Comparison of ENCODE assay signal across 12 mouse cellular contexts in the genomic region with DNA sequence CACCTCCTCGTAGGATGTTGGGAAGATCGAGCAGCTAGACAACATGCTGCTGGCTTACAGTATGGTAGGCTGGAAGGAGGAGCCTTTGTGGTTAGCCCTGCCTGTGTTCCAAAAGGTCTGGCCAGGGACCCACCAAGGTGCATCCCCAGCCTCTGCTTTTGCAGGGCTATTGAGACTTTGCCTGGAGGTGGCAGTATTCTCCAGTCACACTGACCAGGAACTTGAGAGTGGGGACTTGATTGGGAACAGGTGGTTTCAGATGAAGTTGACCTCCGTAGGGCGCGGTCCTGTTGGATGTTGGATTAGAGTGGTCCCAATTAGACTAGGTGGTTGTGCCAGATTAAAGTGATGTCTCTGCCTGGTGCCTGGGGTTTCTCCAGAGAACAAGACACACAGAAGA. TPM values are rescaled to one million over a fixed set of nuclear protein-coding genes. Genes with fewer than 3 reads are reported as not detected.
DNase-seq lines count a peak whose midpoint lies in the region; ATAC-seq and TF ChIP-seq lines count a peak whose summit lies in the region.
"Had no signal": no experiment of that assay in that cellular context is flagged by ENCODE, and none has a peak within 500 bp of the region (broad histone marks: within the 10 kb centered on the region; RNA-seq: fewer than 3 reads in every experiment).

No protein-coding gene starts in this region.

- WGBS in hindbrain, embryonic 15.5 days = 92% methylated on average over 5 of the region's 5 CpGs
- 92% methylated on average over 5 of the region's 5 CpGs for WGBS in hindbrain, embryonic 14.5 days
- WGBS in stomach, embryonic 15.5 days = 82% methylated on average over 5 of the region's 5 CpGs
- 83% methylated on average over 5 of the region's 5 CpGs for WGBS in stomach, postnatal 0 days
- 89% methylated on average over 5 of the region's 5 CpGs for WGBS in stomach, embryonic 16.5 days

- H3K4me1 ChIP-seq in hindbrain, embryonic 15.5 days (replicated peaks) = no peaks in the 10 kb centered on the region
- no peaks in the 10 kb centered on the region for H3K4me1 ChIP-seq in hindbrain, embryonic 14.5 days (replicated peaks; ENCODE audit: control insufficient read depth, insufficient read depth, low read length)
- H3K4me1 ChIP-seq in stomach, embryonic 15.5 days = peaks cover 9% of the 10 kb centered on the region
- H3K4me1 ChIP-seq in stomach, postnatal 0 days (replicated peaks; ENCODE audit: control insufficient read depth, insufficient read depth) = no peaks in the 10 kb centered on the region
- peaks cover 13% of the 10 kb centered on the region; the same call in 1 of the 2 replicates for H3K4me1 ChIP-seq in stomach, embryonic 16.5 days (ENCODE audit: control insufficient read depth, insufficient read depth, low read length)
- H3K4me1 ChIP-seq: hindbrain, embryonic 13.5 days had no signal

- H3K9me3 ChIP-seq in hindbrain, embryonic 15.5 days = no peaks in the 10 kb centered on the region
- H3K9me3 ChIP-seq in hindbrain, embryonic 14.5 days (ENCODE audit: control insufficient read depth, low read length) = no peaks in the 10 kb centered on the region
- no peaks in the 10 kb centered on the region for H3K9me3 ChIP-seq in stomach, embryonic 15.5 days
- H3K9me3 ChIP-seq in stomach, postnatal 0 days (ENCODE audit: control insufficient read depth, low read length) = no peaks in the 10 kb centered on the region
- H3K9me3 ChIP-seq in stomach, embryonic 16.5 days (replicated peaks; ENCODE audit: control insufficient read depth, low read length) = no peaks in the 10 kb centered on the region
- H3K9me3 ChIP-seq: hindbrain, embryonic 13.5 days; limb, embryonic 15.5 days had no signal

- no peak for ATAC-seq in hindbrain, embryonic 15.5 days (ENCODE audit: low FRiP score, low read depth)
- ATAC-seq in hindbrain, embryonic 14.5 days (ENCODE audit: low FRiP score) = no peak
- no peak for ATAC-seq in stomach, embryonic 15.5 days (ENCODE audit: insufficient read depth, low FRiP score, low read depth)
- no peak for ATAC-seq in stomach, postnatal 0 days (ENCODE audit: low FRiP score, low TSS enrichment)
- ATAC-seq in stomach, embryonic 16.5 days (ENCODE audit: insufficient read depth, low FRiP score) = no peak
- no peak for ATAC-seq in inflammation-experienced regulatory T-cells, adult 6 months

- H3K9ac ChIP-seq in hindbrain, embryonic 15.5 days = no peak overlapping the region
- no peak overlapping the region for H3K9ac ChIP-seq in hindbrain, embryonic 14.5 days
- no peak overlapping the region for H3K9ac ChIP-seq in stomach, embryonic 15.5 days
- H3K9ac ChIP-seq in stomach, postnatal 0 days (ENCODE audit: low read length) = no peak overlapping the region
- no peak overlapping the region for H3K9ac ChIP-seq in stomach, embryonic 16.5 days (ENCODE audit: low read length)
- H3K9ac ChIP-seq: hindbrain, embryonic 13.5 days; limb, embryonic 15.5 days had no signal

- no peak for DNase-seq in hindbrain, embryonic 14.5 days (ENCODE audit: low spot score)
- DNase-seq in stomach, postnatal 0 days (ENCODE audit: low spot score) = no peak
- DNase-seq in kidney, postnatal 36 days = peak; percentile 42 to 62
- DNase-seq in ovary, postnatal 36 days (ENCODE audit: low spot score) = no peak
- DNase-seq: cerebellum, postnatal 25 days; right cerebral cortex, postnatal 4 days had no signal

- no peak for TF ChIP-seq EP300 in stomach, postnatal 0 days (optimal IDR thresholded peaks at IDR 0.05)

- H3K4me2 ChIP-seq in hindbrain, embryonic 15.5 days = peak overlapping the region; percentile 18; the same call in 1 of the 2 replicates
- no peak overlapping the region for H3K4me2 ChIP-seq in hindbrain, embryonic 14.5 days (replicated peaks)
- H3K4me2 ChIP-seq in stomach, embryonic 15.5 days = 0 out of 2 replicates have a peak overlapping the region, but pooled peaks have one; percentile 33
- H3K4me2 ChIP-seq in stomach, postnatal 0 days (replicated peaks; ENCODE audit: low read depth) = no peak overlapping the region; the same call in 1 of the 2 replicates
- H3K4me2 ChIP-seq in stomach, embryonic 16.5 days (ENCODE audit: low read depth, low read length) = peak overlapping the region; percentile 40

- H3K27me3 ChIP-seq in hindbrain, embryonic 15.5 days = no peaks in the 10 kb centered on the region
- H3K27me3 ChIP-seq in hindbrain, embryonic 14.5 days (ENCODE audit: control insufficient read depth, insufficient read depth, low read length) = no peaks in the 10 kb centered on the region
- H3K27me3 ChIP-seq in stomach, embryonic 15.5 days (replicated peaks) = no peaks in the 10 kb centered on the region
- H3K27me3 ChIP-seq in stomach, postnatal 0 days (ENCODE audit: control insufficient read depth, insufficient read depth, low read length) = no peaks in the 10 kb centered on the region
- no peaks in the 10 kb centered on the region for H3K27me3 ChIP-seq in stomach, embryonic 16.5 days (ENCODE audit: control insufficient read depth, insufficient read depth, low read length)
- H3K27me3 ChIP-seq: hindbrain, embryonic 13.5 days; limb, embryonic 15.5 days had no signal

- no peak for TF ChIP-seq CTCF in stomach, postnatal 0 days (IDR thresholded peaks at IDR 0.05; ENCODE audit: low read depth)

- no peak overlapping the region for H3K27ac ChIP-seq in hindbrain, embryonic 15.5 days (replicated peaks)
- H3K27ac ChIP-seq in hindbrain, embryonic 14.5 days = no peak overlapping the region
- no peak overlapping the region for H3K27ac ChIP-seq in stomach, embryonic 15.5 days
- H3K27ac ChIP-seq in stomach, postnatal 0 days (replicated peaks) = no peak overlapping the region
- H3K27ac ChIP-seq in stomach, embryonic 16.5 days (ENCODE audit: low read length) = no peak overlapping the region
- H3K27ac ChIP-seq: hindbrain, embryonic 13.5 days; limb, embryonic 15.5 days had no signal

- H3K36me3 ChIP-seq in hindbrain, embryonic 15.5 days = no peaks in the 10 kb centered on the region
- no peaks in the 10 kb centered on the region for H3K36me3 ChIP-seq in hindbrain, embryonic 14.5 days (replicated peaks; ENCODE audit: control insufficient read depth, insufficient read depth)
- no peaks in the 10 kb centered on the region for H3K36me3 ChIP-seq in stomach, embryonic 15.5 days
- no peaks in the 10 kb centered on the region for H3K36me3 ChIP-seq in stomach, postnatal 0 days (ENCODE audit: control insufficient read depth, insufficient read depth, low read length)
- no peaks in the 10 kb centered on the region for H3K36me3 ChIP-seq in stomach, embryonic 16.5 days (ENCODE audit: control insufficient read depth, insufficient read depth, low read length)
- H3K36me3 ChIP-seq: hindbrain, embryonic 13.5 days; limb, embryonic 15.5 days had no signal

- H3K4me3 ChIP-seq in hindbrain, embryonic 15.5 days = no peak overlapping the region
- H3K4me3 ChIP-seq in hindbrain, embryonic 14.5 days (replicated peaks; ENCODE audit: low read length) = no peak overlapping the region
- no peak overlapping the region for H3K4me3 ChIP-seq in stomach, embryonic 15.5 days (replicated peaks)
- no peak overlapping the region for H3K4me3 ChIP-seq in stomach, postnatal 0 days (ENCODE audit: low read depth, low read length)
- H3K4me3 ChIP-seq in stomach, embryonic 16.5 days (replicated peaks; ENCODE audit: low read length) = 0 out of 2 replicates have a peak overlapping the region, but pooled peaks have one; percentile 28
- H3K4me3 ChIP-seq: hindbrain, embryonic 13.5 days had no signal

RNA-seq across cellular contexts. Expression of a gene that starts 12.3 kb away (rescaled TPM):
- 2.9 and 3.8 TPM in 2 replicates for polyA plus RNA-seq in hindbrain, embryonic 15.5 days (2015; fragmentation: Nextera tagmentation; extraction: Ambion mirVana)
- 2.5 and 3.0 TPM in 2 replicates for polyA plus RNA-seq in hindbrain, embryonic 14.5 days (2014; fragmentation: Nextera tagmentation; extraction: Ambion mirVana)
- 6.5 and 7.4 TPM in 2 replicates for polyA plus RNA-seq in stomach, embryonic 15.5 days (2015; fragmentation: Nextera tagmentation; extraction: Ambion mirVana)
- polyA plus RNA-seq in stomach, postnatal 0 days (2015; fragmentation: Nextera tagmentation; extraction: Ambion mirVana) = 2.8 and 3.2 TPM in 2 replicates
- polyA plus RNA-seq in stomach, embryonic 16.5 days (2015; fragmentation: Nextera tagmentation; extraction: Ambion mirVana) = 6.2 and 9.1 TPM in 2 replicates
- 1 to 10 TPM; 1.1 to 2.2 (median 1.4) TPM for polyA plus RNA-seq in inflammation-experienced regulatory T-cells, adult 6 months (2017; shearing (Covaris generic))

RNA-seq across cellular contexts. Expression of a gene that starts 30.2 kb away (rescaled TPM):
- 29.3 and 32.6 TPM in 2 replicates for polyA plus RNA-seq in hindbrain, embryonic 15.5 days (2015; fragmentation: Nextera tagmentation; extraction: Ambion mirVana)
- polyA plus RNA-seq in hindbrain, embryonic 14.5 days (2014; fragmentation: Nextera tagmentation; extraction: Ambion mirVana) = 19.9 and 22.3 TPM in 2 replicates
- 2.8 and 3.4 TPM in 2 replicates for polyA plus RNA-seq in stomach, embryonic 15.5 days (2015; fragmentation: Nextera tagmentation; extraction: Ambion mirVana)
- 1.3 and 1.5 TPM in 2 replicates for polyA plus RNA-seq in stomach, postnatal 0 days (2015; fragmentation: Nextera tagmentation; extraction: Ambion mirVana)
- 3.5 and 4.3 TPM in 2 replicates for polyA plus RNA-seq in stomach, embryonic 16.5 days (2015; fragmentation: Nextera tagmentation; extraction: Ambion mirVana)
- 1 to 10 TPM; 1.8 to 2.1 (median 1.8) TPM for polyA plus RNA-seq in inflammation-experienced regulatory T-cells, adult 6 months (2017; shearing (Covaris generic))

RNA-seq across cellular contexts. Expression of a gene that starts 47.9 kb away (rescaled TPM):
- 15.8 and 19.3 TPM in 2 replicates for polyA plus RNA-seq in hindbrain, embryonic 15.5 days (2015; fragmentation: Nextera tagmentation; extraction: Ambion mirVana)
- polyA plus RNA-seq in hindbrain, embryonic 14.5 days (2014; fragmentation: Nextera tagmentation; extraction: Ambion mirVana) = 17.2 and 18.1 TPM in 2 replicates
- polyA plus RNA-seq in stomach, embryonic 15.5 days (2015; fragmentation: Nextera tagmentation; extraction: Ambion mirVana) = 54.7 and 54.9 TPM in 2 replicates
- polyA plus RNA-seq in stomach, postnatal 0 days (2015; fragmentation: Nextera tagmentation; extraction: Ambion mirVana) = 39.4 and 47.5 TPM in 2 replicates
- 67.7 and 77.5 TPM in 2 replicates for polyA plus RNA-seq in stomach, embryonic 16.5 days (2015; fragmentation: Nextera tagmentation; extraction: Ambion mirVana)
- not detected for polyA plus RNA-seq in inflammation-experienced regulatory T-cells, adult 6 months (2017; shearing (Covaris generic))

Comparison
In these comparisons a context has a peak if more than half of its experiments do, and no peak if none do; other contexts are left out.
1. H3K4me2 ChIP-seq: peak in hindbrain, embryonic 15.5 days (single experiment), stomach, embryonic 15.5 days (single experiment) and stomach, embryonic 16.5 days (single experiment); none in hindbrain, embryonic 14.5 days (single experiment) and stomach, postnatal 0 days (single experiment).
2. DNase-seq: peak in kidney, postnatal 36 days (2 of 2); none in hindbrain, embryonic 14.5 days (single experiment), stomach, postnatal 0 days (single experiment) and ovary, postnatal 36 days (single experiment).
3. RNA of a gene that starts 47.9 kb away (polyA plus RNA-seq): 67.7 to 77.5 TPM in stomach, embryonic 16.5 days, 54.7 to 54.9 TPM in stomach, embryonic 15.5 days, 39.4 to 47.5 TPM in stomach, postnatal 0 days, 15.8 to 19.3 TPM in hindbrain, embryonic 15.5 days and 17.2 to 18.1 TPM in hindbrain, embryonic 14.5 days; not detected in inflammation-experienced regulatory T-cells, adult 6 months; every median in the first group is over 10 times any median in the second.